Mouse (Mus musculus) layer of hippocampus, postnatal 36 days (tissue): ENCODE measurements at regions not wholly inside any gene's neighbourhood (a gene's known extent, or its start where the extent isn't known, plus 50 kb on each side); places are given as distances from the start of the nearest gene placed in this dataset.
A peak's percentile ranks its signal among the peaks of the same experiment; 100 is the strongest.

Source experiments
- DNase-seq, 2 experiments: peaks; one replicate each; pipeline ENCODE4 v3.0.0; 2022

DNA sequence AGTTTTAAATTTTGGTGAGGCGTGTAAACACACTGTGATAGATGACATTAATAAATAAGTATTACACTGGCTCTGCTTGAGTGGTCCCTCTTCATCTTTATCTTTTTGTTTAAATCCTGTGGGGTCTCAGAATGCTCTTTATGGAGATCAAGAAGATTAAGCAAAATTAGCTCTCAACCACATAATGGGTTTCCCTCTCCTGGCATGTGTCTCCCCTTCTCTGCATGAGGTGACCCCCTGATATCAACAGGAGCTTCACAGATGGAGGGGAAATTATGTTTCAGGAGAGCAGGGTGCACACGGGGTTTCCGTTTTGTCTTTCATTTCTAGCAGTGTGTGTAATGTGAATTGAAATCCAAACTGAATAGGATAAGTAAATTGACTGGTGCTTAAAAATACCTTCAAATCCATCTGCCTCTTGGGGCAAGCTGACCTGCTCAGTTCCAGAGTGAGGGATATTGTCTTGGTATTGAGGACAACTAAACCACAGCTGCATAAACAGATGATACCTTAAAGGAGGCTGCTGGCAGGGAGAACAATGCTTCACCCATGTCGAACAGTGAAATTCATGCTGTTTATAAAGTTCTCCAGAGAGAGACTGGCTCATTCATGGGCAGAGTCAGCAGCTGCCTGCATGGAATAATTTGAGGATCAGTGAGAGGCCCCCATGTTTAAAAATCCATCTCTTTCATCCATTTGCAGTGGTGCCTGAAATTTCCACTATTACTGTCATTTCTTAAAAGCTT, 518.3 kb upstream of the Nr2f1 start:
- DNase-seq, result no peak

DNA sequence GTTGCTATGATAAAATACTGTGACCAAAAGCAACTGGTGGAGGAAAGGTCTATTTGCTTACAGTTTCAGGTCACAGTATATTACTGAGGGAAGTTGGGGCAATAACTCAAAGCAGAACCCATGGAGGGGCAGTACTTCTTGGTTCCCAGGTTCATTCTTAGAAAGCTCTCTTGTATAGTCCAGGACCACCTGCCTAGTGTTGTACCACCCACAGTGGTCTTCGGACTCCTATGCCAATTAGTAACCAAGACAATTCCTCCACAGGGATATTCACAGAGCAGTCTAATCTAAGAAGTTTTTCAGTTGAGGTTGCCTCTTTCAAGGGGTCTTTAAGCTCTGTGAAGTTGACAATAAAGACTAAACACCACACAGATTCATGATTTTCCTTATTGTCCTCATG, 517.6 kb upstream of the Nr2f1 start:
- no peak for DNase-seq

DNA sequence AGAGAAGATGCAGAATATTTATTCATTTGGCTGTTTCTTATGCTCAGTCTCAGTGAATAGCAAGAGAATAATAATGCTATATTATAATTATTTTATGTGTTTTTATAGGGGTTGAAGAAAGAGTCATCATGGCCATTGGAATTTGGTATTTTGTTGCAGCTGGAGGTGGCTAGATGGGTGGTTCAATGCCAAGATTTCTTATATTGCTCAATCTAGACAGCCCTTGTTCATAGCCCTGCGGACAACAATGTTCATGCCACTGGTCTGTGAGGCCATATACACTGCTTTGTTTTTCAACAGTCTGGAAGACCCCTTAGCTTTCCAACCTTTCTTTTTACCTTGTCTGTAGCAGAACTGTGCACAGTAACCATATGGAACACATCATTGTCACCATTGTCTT, 505.1 kb upstream of the Nr2f1 start:
- no peak for DNase-seq

DNA sequence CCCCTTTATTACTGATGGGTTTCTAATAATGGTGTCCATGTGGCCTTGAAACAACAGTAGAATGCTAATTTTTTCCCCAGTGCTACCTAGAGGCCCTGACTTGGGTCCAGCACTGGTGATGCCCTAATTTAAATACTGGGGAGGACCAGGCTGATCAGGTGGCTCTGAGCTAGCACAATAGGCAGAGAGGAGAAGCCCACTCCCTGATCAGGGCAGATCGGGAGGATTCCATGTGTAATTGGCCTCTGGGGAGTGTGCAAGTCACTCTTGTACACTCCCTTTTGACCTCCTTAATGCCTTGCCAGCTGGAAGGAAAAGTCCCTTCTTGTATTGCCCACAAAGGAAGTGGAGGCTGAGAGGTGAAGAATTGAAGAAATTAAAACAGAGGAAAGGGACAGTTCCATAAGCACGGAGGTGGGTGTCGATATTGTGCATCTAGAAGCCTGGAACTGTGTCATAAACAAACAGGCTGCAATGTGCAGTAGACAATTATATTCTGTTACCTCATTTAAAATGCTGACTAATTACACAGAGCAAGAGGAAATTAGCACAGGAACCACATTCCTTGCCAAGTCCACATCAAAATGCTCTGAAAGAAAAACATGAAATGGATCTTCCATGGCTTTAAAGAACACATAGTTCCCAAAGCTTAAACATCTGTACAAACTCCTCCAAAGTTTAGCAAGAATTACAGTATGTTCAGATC, 498.4 kb upstream of the Nr2f1 start:
- peak; percentile 3 to 5 for DNase-seq

DNA sequence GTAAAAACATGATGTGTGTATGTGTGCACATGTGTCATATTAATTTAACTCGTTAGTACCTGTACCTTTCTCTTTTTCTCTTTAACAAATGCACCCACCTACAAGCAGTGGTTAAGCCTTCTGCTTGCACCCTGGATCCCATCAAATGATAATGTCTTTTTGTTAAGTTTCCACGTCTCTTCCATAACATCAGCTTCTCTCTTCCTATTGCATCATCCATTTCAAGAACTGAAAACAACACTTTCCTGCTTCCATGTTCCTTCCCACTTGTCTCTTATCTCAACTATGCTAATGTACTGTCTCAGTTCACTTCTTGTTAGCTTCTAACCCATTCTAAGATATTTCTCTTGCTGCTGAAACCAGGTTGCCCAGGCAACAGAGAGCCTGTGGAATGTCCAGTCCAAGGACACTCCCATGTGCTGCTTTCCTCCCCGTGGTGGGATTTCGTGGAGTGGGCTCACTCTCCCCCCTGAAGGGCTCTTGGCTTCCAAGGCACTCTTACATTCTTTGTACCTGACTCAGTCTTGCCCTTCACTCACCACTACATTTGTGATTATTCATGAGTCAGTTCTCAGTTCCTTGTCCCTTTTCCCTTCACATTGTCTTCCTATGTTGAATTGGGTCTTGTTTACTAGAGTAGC, 479.8 kb upstream of the Nr2f1 start:
- no peak for DNase-seq

DNA sequence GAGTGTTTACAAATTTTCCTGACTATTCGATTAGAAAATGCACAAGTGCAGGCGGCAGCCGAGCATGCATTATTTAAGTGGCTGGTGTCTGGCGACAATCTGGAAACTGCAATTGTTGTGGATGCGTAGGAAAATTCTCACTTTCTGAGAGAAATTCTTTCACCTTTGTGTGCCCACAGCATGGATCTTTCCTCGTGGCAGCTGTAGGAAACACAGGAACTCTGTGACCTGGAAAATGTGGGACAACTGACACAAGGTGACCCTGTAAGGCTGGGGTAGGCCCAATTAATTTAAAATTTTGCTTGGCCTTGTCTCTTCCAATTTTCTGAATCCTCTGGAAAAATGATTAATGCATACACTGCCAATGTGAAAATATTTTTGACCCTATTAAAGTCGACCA, 478.7 kb upstream of the Nr2f1 start:
- DNase-seq, result no peak

DNA sequence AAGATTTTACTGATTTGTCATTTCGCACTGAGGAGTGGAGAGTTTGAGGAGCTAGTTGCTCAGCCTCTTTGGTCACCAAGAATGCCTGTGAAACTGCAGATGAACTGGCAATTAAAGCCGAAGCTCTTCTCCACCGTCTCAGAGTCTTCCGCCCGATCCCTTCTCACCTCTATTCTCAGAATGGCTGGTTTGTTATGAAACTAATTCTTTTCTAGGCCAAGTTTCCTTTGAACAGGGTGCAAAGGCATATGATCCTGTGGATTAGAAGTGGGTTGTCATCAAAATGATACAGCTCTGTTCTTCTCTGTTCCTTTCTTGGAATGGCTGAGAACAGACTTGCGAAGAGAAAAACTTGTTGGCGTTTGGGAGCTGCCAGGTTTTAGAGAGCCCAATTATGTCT, 458.7 kb upstream of the Nr2f1 start:
- no peak for DNase-seq

DNA sequence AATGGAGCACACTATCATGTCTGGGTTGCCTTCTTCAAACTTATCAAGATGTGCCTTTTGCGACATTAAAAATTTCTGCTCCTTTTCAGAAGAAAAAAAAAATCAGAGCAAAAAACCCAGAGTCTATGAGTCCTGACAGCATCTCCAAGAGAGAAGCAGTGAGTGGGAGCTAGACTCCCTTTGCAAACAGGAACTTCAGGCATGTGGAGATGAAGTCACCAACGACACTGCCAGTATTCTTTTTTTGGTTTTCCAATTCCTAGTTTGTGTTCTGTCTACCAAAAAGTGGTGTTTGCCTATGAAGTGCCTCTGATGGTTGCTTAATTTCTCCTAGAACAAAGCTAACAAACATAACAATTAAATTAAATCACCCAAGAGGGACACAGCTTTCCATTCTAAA, 457.2 kb upstream of the Nr2f1 start:
- DNase-seq, result no peak

DNA sequence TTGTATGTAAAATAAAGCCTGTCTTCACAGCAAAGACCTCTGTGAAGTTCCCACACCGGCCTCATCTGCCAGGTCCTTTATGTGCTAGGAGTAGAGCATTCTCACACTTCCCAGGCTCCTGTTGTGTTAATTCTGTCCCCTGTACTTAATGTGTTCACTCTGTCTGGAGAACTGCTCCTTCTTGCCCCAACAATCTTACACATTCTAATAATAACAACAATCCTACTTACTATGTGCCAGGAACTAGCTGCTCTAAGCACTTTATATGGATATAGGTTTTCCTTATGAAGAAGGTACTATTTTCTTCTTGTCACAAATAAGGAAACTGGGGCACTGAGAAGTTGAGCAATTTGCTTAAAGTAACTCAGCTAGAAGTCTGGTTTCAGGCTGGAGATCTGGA, 456.6 kb upstream of the Nr2f1 start:
- no peak for DNase-seq

DNA sequence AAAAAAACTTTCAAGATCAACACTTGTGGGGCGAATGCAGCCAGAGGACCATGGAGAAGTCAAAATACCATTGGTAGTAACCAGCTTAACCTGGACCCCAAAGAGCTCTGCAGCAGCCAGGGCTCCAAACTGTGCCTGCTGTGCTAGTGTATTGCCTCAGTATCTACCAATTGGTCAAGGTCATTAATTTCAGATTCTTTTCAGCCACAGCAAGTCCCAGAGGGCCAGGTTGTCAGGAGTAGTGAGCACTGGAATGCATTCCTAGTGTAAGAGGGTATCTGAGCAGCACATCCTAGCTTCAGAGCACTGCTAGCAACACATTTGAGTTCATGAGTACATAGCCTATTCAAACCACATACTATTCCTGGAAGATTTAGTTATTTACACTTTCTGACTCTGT, 451.3 kb upstream of the Nr2f1 start:
- no peak for DNase-seq

DNA sequence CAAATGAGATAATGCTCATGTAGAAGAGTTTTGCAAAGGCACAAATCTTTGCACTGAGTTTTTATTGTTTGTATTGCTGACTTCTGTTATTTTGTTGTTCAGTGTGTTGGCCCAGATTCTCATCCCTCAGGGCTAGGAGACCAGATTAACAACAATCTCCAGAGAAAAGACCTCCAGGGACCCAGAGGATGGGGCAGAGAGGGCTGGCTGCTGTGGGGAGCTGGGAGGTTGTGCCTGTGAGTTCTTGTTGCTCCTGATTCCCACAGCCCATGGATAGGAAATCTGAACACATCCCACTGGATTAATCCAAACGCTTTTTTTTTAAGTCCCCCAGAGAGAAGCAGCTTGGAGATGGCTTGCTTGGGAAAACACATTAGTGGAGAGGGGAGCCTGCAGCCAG, 445.0 kb upstream of the Nr2f1 start:
- no peak for DNase-seq

DNA sequence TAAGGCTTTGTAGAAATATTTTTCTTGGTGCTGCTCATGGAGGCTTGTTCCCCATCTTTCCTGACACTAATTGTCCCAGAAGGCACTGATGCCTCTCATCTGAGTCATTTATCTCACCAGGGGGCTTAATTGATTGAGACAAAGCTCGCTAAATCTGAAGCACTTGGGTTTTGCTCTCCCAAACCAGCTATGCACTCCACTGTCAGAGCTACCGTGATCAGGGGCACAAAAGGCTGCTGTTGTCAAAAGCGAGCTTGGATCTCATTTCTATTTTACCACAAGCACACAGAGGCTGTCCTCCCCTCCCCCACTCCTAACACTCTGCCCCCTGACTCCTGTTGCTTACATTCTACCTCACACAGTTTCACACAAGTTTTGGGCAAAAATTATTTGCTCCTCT, 443.5 kb upstream of the Nr2f1 start:
- no peak for DNase-seq

DNA sequence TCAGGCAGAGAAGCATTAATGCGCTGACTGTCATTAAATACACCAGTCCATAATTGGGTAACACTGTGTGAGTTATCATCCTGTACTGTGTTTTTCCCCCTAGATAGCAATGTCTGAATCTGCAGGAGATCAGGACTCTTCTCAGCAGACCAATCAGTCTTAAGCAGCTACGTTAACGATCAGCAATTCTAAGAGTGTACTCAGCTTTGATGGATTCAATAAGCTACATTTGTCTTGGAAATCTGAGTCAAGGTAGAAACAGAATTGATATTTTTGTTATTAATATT, 442.8 kb upstream of the Nr2f1 start:
- no peak for DNase-seq

DNA sequence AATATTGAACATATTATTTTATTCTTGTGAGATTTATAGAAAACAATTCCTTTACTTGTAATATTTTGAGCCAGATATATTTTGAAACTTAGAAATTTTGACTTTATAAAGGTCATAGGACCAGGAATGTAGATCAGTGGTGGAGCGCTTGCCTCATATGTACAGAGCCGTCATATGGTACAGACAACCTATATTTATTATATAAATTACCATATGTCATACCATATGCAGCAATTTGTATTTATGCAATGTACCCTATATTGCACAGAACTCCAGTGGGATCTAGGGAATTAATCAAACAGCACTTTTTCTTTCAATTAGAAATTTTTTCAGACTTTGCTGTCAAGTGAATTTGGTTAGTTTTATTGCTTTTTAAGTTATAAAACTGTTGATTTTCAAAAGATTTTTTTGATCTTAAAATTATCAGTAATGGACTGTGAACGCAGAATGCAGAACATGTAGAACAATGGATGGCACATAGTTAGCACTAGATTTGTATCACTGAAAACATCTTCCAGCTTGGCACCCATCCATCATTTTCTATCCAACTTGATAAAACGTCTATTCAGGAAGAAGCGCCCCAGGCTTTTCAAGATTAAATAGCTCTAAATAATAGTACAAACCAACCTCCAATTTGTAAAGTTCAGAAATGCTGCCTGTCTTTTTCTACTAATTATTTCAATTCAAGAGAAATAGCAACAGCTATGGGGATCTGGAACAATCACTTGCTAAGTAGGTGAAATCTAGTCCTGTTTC, 442.3 kb upstream of the Nr2f1 start:
- DNase-seq, result no peak

DNA sequence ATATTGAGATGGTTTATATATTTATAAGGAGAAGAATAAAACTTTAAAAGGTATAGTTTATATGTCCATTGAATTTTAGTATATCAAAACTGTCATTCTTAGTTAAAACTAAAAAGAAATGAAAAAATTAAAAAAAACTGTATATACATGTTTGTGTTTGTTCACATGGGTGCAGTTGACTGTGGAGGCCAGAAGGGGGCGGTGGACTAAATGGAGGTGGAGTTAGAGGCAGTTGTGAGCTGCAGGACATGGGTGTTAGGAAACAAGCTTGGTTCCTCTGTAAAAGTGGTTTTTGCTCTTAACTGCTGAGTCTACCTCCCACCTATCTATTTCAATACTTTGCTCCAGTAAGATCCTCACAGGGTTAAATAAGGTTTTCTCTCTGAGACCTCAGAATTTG, 440.8 kb upstream of the Nr2f1 start:
- no peak for DNase-seq

DNA sequence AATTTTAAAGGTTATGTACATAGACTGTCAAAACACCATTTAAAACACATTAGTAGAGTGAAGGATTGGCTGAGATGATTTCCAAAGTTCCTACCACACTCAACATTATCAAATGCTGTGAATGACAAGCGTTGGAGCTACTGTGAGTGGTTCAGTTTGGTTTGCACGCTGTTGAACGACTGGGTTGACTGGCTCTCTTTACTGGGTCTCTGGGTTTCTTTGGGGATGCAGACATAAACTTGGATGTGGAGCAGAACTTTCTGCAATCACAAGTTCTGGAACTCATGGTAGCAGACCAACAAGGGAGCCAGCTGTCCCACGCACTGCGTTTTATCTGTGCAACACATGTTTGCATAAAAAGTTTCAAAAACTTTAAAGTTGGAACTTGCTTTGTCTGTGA, 438.9 kb upstream of the Nr2f1 start:
- DNase-seq, result no peak

DNA sequence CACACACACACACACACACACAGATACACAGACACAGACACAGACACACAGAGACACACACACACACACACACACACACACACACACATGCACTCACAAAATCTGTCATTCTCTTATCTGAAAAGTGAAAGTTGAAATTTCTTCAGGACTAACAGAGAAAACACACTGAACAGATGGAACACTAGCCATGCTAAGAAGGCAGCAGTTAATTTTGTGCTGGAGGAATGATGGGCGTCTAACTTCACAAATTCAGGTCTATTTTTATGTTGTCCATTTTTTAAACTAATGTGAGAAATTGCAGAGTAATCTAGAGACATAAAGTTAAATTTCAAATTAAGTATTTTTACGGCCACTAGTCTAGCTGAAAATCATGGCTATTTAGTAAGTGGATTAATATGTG, 432.1 kb upstream of the Nr2f1 start:
- no peak for DNase-seq

DNA sequence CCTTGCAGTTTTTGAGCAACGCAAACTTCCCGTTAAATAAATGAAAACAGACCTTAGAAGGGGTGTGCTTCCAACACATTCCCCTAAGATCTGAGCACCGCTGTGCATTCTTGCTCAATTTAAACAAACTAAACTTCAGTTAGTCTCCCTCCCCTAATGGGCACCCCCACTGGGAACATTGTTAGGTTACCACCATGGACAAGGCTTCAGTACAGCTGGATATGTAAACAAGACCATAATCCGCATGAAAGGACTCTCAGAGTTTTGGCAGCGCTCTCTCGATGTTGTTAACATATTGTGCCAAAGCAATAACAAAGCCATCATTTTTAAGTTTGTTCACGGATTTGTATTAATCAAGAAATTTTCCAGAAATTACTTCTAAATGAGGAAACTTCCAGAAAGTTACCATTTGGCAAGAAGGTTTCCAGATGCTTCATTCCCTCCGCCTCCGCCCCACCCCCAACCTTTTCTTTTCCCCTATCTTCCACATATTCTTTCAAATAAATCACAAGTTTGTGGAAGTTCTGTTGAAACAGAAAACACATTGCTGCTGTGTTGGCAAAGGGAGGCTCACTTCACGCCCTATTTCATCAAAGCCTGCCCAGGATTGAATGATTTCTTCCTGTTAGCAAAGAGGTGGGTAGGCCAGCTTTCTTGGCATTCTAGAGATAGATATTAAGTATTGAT, 429.6 kb upstream of the Nr2f1 start:
- DNase-seq, result no peak

DNA sequence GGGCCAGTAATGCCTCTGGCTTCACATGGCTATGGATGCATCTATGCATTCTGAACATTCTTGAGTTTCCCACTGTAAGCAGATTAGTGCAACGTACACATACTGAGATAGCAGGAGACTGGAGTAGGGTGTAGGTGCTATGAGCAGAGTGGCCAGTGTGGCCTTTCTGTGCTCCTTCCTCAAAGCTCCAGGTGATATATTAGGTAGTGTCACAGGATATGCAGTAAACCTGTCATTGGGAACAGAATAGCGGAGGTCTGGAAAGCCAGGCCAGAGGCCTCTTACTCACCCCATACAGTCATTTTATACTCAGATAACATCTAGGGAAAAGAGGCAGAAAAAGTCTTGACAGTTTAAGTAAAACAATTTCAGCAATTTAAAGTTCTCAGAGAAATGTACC, 424.1 kb upstream of the Nr2f1 start:
- no peak for DNase-seq

DNA sequence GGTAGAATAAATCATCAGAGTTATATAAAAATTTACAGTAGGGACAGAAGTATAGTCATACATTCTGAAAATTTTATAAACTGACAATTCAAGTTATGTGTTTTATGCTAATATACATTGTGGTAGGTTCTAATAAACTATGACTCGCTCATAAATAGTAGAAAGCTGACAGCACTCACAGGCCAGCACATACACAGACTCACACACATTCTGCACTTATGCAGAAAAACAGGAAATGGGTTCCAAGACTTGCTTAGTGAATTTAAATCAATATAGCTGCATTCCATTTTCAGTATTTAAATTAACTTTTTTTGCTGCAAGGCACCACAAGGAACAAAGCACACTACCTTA, 403.3 kb upstream of the Nr2f1 start:
- DNase-seq, result no peak

DNA sequence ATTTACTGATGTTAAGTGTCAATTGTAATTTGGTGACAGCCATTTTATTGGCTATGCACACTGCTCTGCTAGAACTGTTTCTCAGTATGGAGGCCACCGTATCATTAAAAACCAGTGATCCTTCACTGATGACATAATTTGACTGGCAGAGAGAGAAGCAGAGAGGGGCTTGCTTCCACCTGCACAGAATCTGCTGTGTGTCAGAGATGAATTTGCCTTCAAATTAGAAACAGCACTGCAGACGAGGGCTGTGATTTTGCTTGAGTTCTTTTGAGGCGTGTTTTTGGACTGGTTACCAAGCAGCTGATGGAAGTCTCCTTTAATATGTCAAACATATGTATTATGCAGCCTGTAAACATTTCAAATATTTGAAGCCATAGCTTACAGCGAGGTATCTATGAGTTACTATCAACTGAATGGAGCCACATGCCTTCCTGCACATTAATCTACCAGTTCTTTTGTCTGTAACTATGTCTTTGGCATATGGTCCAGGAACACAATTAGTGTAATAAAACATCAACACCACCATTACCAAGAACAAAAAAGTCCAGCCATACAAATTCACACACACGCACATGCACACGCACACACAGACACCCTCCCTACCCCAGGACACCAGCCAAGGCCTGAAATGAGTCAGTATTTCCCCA, 402.8 kb upstream of the Nr2f1 start:
- no peak for DNase-seq

DNA sequence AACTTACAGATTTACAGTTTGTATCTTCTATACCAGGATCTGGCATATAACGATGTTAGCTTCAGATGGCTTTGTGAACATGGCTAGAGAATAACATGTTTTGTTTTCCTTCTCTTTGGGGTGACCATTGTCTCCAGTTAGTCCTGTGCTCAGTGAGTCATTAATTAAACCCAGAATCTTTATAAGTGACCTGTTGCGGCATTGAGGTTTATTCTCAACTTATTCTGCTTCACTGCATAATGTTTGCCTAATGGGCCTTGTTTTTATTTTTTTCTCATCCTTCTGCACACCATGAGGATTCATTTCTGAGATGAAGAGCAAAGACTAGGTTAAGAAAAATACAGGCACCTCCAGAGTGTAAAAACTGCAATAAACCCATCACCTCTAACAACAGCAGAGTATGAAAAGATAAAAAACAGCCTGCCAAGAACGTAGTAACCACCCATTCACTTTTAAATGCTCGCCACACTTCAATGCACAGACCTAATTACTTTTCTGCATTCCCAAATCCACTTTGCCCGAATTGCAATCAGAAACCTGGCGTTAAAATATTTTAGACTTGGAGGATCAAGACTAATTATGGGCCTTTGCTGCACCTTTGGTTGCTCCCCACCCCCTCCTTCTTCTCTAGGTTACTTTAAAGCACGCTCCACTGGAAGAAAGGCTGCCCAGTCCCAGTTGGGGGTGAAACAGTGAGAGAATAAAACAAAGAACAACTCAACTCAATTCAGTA, 381.5 kb upstream of the Nr2f1 start:
- no peak for DNase-seq
